ENCODE assay signal across 20 mouse cellular contexts in genomic region chr9:63293781-63294480, GRCm38 (mm10).
A peak's percentile ranks its signal among the peaks of the same experiment; 100 is the strongest.
DNase-seq lines count a peak whose midpoint lies in the region; ATAC-seq and TF ChIP-seq lines count a peak whose summit lies in the region.
"Had no signal": no experiment of that assay in that cellular context is flagged by ENCODE, and none has a peak within 500 bp of the region (broad histone marks: within the 10 kb centered on the region; RNA-seq: fewer than 3 reads in every experiment).

No protein-coding gene starts in this region.

- intact Hi-C loops in gastrocnemius, adult 2 months (cut with DNase I): no loop called here

- DNase-seq in gastrocnemius, adult 2 months: peak; percentile 28
- DNase-seq in gastrocnemius, postnatal 10 days: no peak
- DNase-seq in kidney, postnatal 14 days: peak; percentile 18
- no peak for DNase-seq in kidney, adult 8-10 months
- DNase-seq in embryo, embryonic 11 days: peak; percentile 67
- peak; percentile 58 for DNase-seq in lung, postnatal 36 days
- DNase-seq in ovary, postnatal 14 days (ENCODE audit: low spot score): no peak
- DNase-seq: adrenal gland, adult 8-10 months; cerebellum, adult 9-11 months; gastrocnemius, postnatal 14 days; heart, adult 2 months; heart, postnatal 4 days; liver, postnatal 0 days had no signal

- H3K27ac ChIP-seq in gastrocnemius, adult 2 months: peak overlapping the region; percentile 24
- H3K27ac ChIP-seq: forebrain, embryonic 13.5 days; heart, adult 2 months; heart, embryonic 15.5 days; hindbrain, postnatal 0 days; limb, embryonic 10.5 days; stomach, postnatal 0 days had no signal

- H3K4me3 ChIP-seq in gastrocnemius, adult 2 months: no peak overlapping the region
- H3K4me3 ChIP-seq: erythroblast, embryonic 14.5 days; forebrain, embryonic 13.5 days; heart, adult 2 months; heart, embryonic 15.5 days; limb, embryonic 10.5 days had no signal

- no peak for TF ChIP-seq CTCF in gastrocnemius, adult 2 months (IDR thresholded peaks at IDR 0.05)

- ATAC-seq in erythroblast, adult 5-6 weeks (replicated peaks; ENCODE audit: low FRiP score, poor library complexity, severe bottlenecking): no peak
- ATAC-seq: forebrain, embryonic 13.5 days; hindbrain, postnatal 0 days; liver, postnatal 0 days had no signal

Comparison
In these comparisons a context has a peak if more than half of its experiments do, and no peak if none do; other contexts are left out.
1. DNase-seq: peak in gastrocnemius, adult 2 months (single experiment), kidney, postnatal 14 days (single experiment), embryo, embryonic 11 days (single experiment) and lung, postnatal 36 days (single experiment); none in gastrocnemius, postnatal 10 days (single experiment), kidney, adult 8-10 months (0 of 2) and ovary, postnatal 14 days (single experiment).